Mouse (Mus musculus): ENCODE results near the gene Crk. TPM values are rescaled to one million over a fixed set of nuclear protein-coding genes. Genes with fewer than 3 reads are reported as not detected.

Crk gene
- total RNA-seq (2014; rRNA removed) (50.5 and 51.1 TPM in 2 replicates), polyA plus RNA-seq (2012; rRNA removed) (47.7 and 57.5 TPM in 2 replicates)

- H3K27ac ChIP-seq (replicated peaks; ENCODE audit: insufficient read depth, low read depth, low read length): peak within 1 kb of the TSS; percentile 86
- peak; percentile 88 for DNase-seq (ENCODE audit: extremely low read depth, low read depth, low spot score)
- H3K27me3 ChIP-seq (ENCODE audit: control insufficient read depth, insufficient read depth, low read length): no peaks in the 10 kb centered on the region
- peaks cover 26% of the 10 kb centered on the region; the same call in 1 of the 2 replicates for H3K79me2 ChIP-seq (ENCODE audit: control insufficient read depth, insufficient read depth, low read length)
- peak within 1 kb of the TSS; percentile 97 for H3K9ac ChIP-seq (ENCODE audit: low read depth, low read length)
- under 1% methylated on average over 55 of the region's 55 CpGs for WGBS
- peaks cover 5% of the 10 kb centered on the region; the same call in 1 of the 2 replicates for H3K36me3 ChIP-seq (ENCODE audit: control insufficient read depth, insufficient read depth, low read length)
- peak within 1 kb of the TSS; percentile 98 for H3K4me3 ChIP-seq (ENCODE audit: insufficient read depth, low read depth, low read length)
- H3K4me1 ChIP-seq (ENCODE audit: control insufficient read depth, insufficient read depth, low read length): peaks cover 8% of the 10 kb centered on the region; the same call in 1 of the 2 replicates
- TF ChIP-seq CTCF (IDR thresholded peaks at IDR 0.05; ENCODE audit: low read depth, low read length) (no peak), POLR2A (IDR thresholded peaks at IDR 0.05; ENCODE audit: extremely low read depth, insufficient read depth, low read length) (peak; percentile 79)
Measured at GRCm38 (mm10) chr11:75678747-75679438, at the start of gene Crk. Gene Crk (plus strand): TSS chr11:75679259.

- 6% methylated on average over 5 of the region's 5 CpGs for WGBS
- peak overlapping the region; percentile 71; the same call in 1 of the 2 replicates for H3K4me3 ChIP-seq (ENCODE audit: insufficient read depth, low read depth, low read length)
Measured at GRCm38 (mm10) chr11:75630098-75630497, 49.0 kb upstream of the Crk start.

GRCm38 (mm10) chr11:75630645-75631229, 48.3 kb upstream of the Crk start, which contains the start of gene Inpp5k:
Gene Inpp5k (plus strand): TSS chr11:75630988.
- Histone ChIP-seq H3K4me1 (ENCODE audit: control insufficient read depth, insufficient read depth, low read length) (peaks cover 3% of the 10 kb centered on the region; the same call in 1 of the 2 replicates), H3K9ac (ENCODE audit: low read depth, low read length) (peak within 1 kb of the TSS; percentile 76), H3K36me3 (ENCODE audit: control insufficient read depth, insufficient read depth, low read length) (peaks cover 9% of the 10 kb centered on the region; the same call in 1 of the 2 replicates), H3K27me3 (ENCODE audit: control insufficient read depth, insufficient read depth, low read length) (no peaks in the 10 kb centered on the region), H3K4me3 (ENCODE audit: insufficient read depth, low read depth, low read length) (peak within 1 kb of the TSS; percentile 72), H3K79me2 (ENCODE audit: control insufficient read depth, insufficient read depth, low read length) (peaks cover 3% of the 10 kb centered on the region; the same call in 1 of the 2 replicates), H3K27ac (replicated peaks; ENCODE audit: insufficient read depth, low read depth, low read length) (peak within 1 kb of the TSS; percentile 19)
- 1% methylated on average over 53 of the region's 53 CpGs for WGBS
- peak; percentile 73 for TF ChIP-seq POLR2A (IDR thresholded peaks at IDR 0.05; ENCODE audit: extremely low read depth, insufficient read depth, low read length)
- TF ChIP-seq CTCF (IDR thresholded peaks at IDR 0.05; ENCODE audit: low read depth, low read length): no peak
- DNase-seq (ENCODE audit: extremely low read depth, low read depth, low spot score): peak; percentile 94

More at GRCm38 (mm10) chr11:75630098-75630497, 49.0 kb upstream of the Crk start:
- Histone ChIP-seq H3K9ac (ENCODE audit: low read depth, low read length) (no peak overlapping the region), H3K36me3 (ENCODE audit: control insufficient read depth, insufficient read depth, low read length) (peaks cover 15% of the 10 kb centered on the region; the same call in 1 of the 2 replicates), H3K27me3 (ENCODE audit: control insufficient read depth, insufficient read depth, low read length) (no peaks in the 10 kb centered on the region), H3K4me1 (ENCODE audit: control insufficient read depth, insufficient read depth, low read length) (peaks cover 3% of the 10 kb centered on the region; the same call in 1 of the 2 replicates), H3K27ac (replicated peaks; ENCODE audit: insufficient read depth, low read depth, low read length) (no peak overlapping the region), H3K79me2 (ENCODE audit: control insufficient read depth, insufficient read depth, low read length) (peaks cover 3% of the 10 kb centered on the region; the same call in 1 of the 2 replicates)
- TF ChIP-seq POLR2A (IDR thresholded peaks at IDR 0.05; ENCODE audit: extremely low read depth, insufficient read depth, low read length): no peak
- no peak for TF ChIP-seq CTCF (IDR thresholded peaks at IDR 0.05; ENCODE audit: low read depth, low read length)
- DNase-seq (ENCODE audit: extremely low read depth, low read depth, low spot score): no peak

GRCm38 (mm10) chr11:75631561-75632225, 47.4 kb upstream of the Crk start:
- Histone ChIP-seq H3K27ac (replicated peaks; ENCODE audit: insufficient read depth, low read depth, low read length) (no peak overlapping the region), H3K27me3 (ENCODE audit: control insufficient read depth, insufficient read depth, low read length) (no peaks in the 10 kb centered on the region), H3K79me2 (ENCODE audit: control insufficient read depth, insufficient read depth, low read length) (peaks cover 3% of the 10 kb centered on the region; the same call in 1 of the 2 replicates), H3K4me3 (ENCODE audit: insufficient read depth, low read depth, low read length) (peak overlapping the region; percentile 72), H3K9ac (ENCODE audit: low read depth, low read length) (peak overlapping the region; percentile 70), H3K4me1 (ENCODE audit: control insufficient read depth, insufficient read depth, low read length) (peaks cover 3% of the 10 kb centered on the region; the same call in 1 of the 2 replicates), H3K36me3 (ENCODE audit: control insufficient read depth, insufficient read depth, low read length) (peaks cover 6% of the 10 kb centered on the region; the same call in 1 of the 2 replicates)
- peak; percentile 44 for DNase-seq (ENCODE audit: extremely low read depth, low read depth, low spot score)
- WGBS: 13% methylated on average over 13 of the region's 13 CpGs
- TF ChIP-seq CTCF (IDR thresholded peaks at IDR 0.05; ENCODE audit: low read depth, low read length) (no peak), POLR2A (IDR thresholded peaks at IDR 0.05; ENCODE audit: extremely low read depth, insufficient read depth, low read length) (no peak)

GRCm38 (mm10) chr11:75632921-75633320, 46.1 kb upstream of the Crk start:
- Histone ChIP-seq H3K9ac (ENCODE audit: low read depth, low read length) (no peak overlapping the region), H3K27ac (replicated peaks; ENCODE audit: insufficient read depth, low read depth, low read length) (no peak overlapping the region), H3K27me3 (ENCODE audit: control insufficient read depth, insufficient read depth, low read length) (no peaks in the 10 kb centered on the region), H3K79me2 (ENCODE audit: control insufficient read depth, insufficient read depth, low read length) (peaks cover 3% of the 10 kb centered on the region; the same call in 1 of the 2 replicates), H3K4me1 (ENCODE audit: control insufficient read depth, insufficient read depth, low read length) (peaks cover 3% of the 10 kb centered on the region; the same call in 1 of the 2 replicates), H3K36me3 (ENCODE audit: control insufficient read depth, insufficient read depth, low read length) (peaks cover 11% of the 10 kb centered on the region; the same call in 1 of the 2 replicates), H3K4me3 (ENCODE audit: insufficient read depth, low read depth, low read length) (no peak overlapping the region)
- 92% methylated on average over 5 of the region's 5 CpGs for WGBS
- TF ChIP-seq CTCF (IDR thresholded peaks at IDR 0.05; ENCODE audit: low read depth, low read length): no peak
- TF ChIP-seq POLR2A (IDR thresholded peaks at IDR 0.05; ENCODE audit: extremely low read depth, insufficient read depth, low read length): no peak
- DNase-seq (ENCODE audit: extremely low read depth, low read depth, low spot score): no peak
